Mouse (Mus musculus) layer of hippocampus, postnatal 25 days (tissue): ENCODE measurements at regions not wholly inside any gene's neighbourhood (a gene's known extent, or its start where the extent isn't known, plus 50 kb on each side); places are given as distances from the start of the nearest gene placed in this dataset.
"Not testable (repeated sequence)": the region's sequence is repeated elsewhere in the genome, so short reads cannot be mapped to it uniquely, and the experiment has no call there.

Experiments used
- DNase-seq, 2 experiments: peaks; one replicate each; pipeline ENCODE4 v3.0.0; 2022; ENCODE audit warnings: mixed read lengths in 2 of 2, low spot score in 1 of 2; ENCODE audit errors: extremely low spot score in 1 of 2

DNA sequence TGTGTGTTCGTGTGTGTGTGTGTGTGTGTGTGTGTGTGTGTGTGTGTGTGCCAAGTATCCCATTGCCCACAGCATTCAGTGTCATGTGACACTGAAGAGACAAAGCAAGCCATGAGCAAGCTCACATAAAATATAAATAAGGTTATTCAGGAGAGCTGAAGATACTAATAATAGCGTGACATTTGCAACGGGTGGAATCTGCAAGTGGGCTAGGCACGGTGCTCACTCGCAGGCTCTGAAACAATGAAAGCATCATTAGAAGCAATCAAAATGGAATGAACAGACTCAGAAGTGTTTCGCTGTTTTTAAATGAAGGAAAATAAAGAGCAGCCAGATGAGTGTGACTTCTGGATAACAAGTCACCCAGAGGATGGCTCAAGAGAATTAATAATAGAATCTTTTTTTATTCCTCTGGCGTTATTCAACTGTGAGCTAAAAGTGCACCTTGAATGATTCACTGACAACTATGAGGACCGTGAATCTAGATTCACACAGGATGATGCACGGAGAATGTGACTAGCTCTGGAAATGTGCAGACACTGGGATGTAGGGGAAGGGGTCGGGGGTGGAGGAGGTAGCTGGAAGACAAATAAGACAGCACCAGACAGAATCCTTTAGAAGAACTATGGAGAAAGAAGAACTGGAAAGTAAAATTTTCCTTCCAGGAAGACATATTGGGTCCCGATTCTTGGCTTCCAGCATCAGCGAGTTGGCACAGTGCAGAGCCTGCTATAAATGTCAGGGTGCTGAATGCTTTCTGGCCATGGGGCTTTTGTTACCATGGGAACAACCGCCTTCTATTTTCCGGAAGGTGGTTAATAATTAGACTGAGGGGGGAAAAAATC lies 55.3 kb downstream of the Actbl2 start:
- DNase-seq, result peak in 1 of 2 experiments; percentile 24

GRCm38 (mm10) chr13:111310693-111311045 lies 55.9 kb downstream of the Actbl2 start:
- no peak for DNase-seq

GRCm38 (mm10) chr13:111313506-111313905 lies 58.7 kb downstream of the Actbl2 start:
- not testable (repeated sequence) for DNase-seq

DNA sequence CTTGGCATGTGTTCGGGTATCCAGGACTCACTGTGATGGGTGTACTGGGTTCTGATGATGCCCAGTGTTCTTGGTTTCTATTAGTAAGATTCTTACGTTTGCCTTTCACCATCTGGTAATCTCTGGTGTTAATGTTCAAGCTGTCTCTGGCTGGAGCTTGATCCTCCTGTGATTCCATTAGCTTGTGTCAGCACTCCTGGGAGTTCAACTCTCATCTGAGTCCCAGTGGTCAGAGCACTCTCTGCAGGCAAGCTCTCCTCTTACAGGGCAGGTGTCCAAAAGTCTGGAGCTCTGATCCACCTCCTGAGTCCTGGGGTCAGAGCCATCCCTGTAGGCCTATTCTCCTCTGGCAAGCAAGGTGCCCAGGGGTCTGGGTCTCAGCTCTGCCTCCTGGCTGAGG lies 63.1 kb downstream of the Actbl2 start:
- not testable (repeated sequence) for DNase-seq

DNA sequence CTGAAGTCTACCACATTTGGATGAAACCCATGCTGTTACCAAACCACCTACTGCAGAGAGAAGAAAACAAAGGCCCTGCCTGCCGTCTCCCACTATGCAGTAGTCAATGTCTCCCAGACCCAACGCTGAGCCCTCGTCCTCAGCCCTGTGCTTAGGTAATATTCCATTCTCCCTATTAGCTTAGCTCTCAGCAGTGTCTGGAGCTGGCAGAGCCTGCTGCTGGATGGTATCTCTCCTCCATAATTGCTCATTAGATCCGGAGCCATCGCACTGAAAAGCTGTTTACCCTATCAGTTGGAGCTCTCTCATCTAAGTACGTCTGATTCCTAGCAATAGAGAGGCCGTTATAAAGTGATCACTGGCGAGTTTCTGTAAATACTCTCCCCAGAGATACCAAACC lies 68.4 kb downstream of the Actbl2 start:
- no peak for DNase-seq

GRCm38 (mm10) chr13:111326096-111326665 lies 71.4 kb downstream of the Actbl2 start:
- DNase-seq, result no peak

- no peak for DNase-seq
These were observed 78.2 kb downstream of the Actbl2 start for GRCm38 (mm10) chr13:111333035-111333434.

DNA sequence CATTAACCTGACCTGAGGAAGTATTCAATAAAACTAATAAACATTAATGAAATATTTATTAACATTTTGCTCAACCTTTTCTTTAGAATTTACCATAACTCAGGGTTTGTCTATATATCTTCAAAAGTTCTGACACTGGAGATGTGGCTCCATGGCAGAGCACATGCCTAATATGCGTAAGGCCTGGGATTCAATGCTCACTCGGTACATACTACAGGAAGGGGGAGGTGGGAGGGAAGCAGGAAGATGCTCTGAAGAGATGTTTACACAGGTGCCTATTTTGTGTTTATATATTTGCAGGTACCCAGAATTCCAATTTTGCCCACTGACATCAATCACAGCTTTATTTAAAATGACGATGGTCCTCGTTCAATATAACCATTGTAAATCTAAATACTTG lies 79.0 kb downstream of the Actbl2 start:
- no peak for DNase-seq

- DNase-seq, result no peak
These were observed 79.6 kb downstream of the Actbl2 start for GRCm38 (mm10) chr13:111334258-111335052.

DNA sequence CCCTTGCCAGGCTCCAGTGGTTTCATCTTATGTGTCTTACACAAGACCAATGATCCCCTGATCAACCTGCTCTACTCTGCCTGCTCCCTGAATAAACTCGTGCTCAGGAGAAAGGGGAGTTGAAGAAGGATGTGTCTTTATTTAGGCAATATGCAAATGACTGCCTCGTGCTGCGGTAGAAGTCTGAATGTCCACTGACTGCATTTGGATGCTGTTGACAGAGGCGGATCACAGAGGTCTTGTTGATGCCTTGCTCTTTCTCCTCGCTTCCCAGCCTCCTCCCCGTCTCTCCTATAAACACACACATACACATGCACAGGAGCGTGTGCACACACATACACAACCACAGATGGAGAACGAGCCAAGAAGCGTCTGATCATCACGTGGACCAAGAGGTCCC lies 90.2 kb downstream of the Actbl2 start:
- no peak for DNase-seq

DNA sequence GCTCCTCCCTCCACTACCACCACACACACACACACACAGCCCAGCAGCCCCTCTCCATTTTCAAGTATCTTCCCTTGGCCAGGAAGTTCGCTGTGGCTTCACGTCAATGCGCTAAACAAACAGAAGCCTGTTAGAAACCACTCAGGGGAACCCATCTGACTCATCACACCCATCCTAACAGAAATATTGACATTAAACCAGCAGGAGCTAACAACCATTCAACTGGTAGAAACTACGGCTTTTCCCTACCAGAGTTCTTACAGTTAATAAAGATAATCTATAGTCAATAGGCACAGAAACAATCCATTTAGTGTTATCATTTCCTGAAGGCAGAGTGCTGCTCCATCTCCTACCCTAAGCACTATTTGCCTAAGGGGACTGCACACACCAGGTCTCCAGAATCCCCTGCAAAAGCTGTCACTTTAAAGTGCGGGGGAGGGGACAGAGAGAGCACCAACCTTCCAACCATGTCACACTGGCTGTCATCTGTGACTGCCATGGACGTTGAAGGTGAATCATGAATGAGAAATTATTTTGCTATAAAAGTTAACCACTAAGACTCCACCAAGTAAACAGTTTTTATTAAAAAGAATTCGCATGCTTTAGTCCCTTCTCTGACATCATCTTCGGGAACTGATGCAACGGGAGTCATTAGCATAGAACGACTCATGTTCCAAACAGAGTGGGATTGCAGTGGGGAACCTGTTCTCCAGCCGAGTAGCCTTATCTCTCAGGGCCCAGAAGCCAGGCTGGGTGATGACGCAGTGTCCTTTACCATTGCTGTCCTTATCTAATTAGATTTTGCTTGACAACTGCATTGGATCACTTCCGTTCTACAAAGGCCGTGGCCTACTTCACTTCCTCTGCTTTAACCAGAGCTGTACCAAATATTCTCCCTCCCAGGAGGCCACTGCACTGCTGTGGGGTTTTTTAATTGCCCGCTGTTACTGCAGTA lies 91.0 kb downstream of the Actbl2 start:
- DNase-seq, result no peak

DNA sequence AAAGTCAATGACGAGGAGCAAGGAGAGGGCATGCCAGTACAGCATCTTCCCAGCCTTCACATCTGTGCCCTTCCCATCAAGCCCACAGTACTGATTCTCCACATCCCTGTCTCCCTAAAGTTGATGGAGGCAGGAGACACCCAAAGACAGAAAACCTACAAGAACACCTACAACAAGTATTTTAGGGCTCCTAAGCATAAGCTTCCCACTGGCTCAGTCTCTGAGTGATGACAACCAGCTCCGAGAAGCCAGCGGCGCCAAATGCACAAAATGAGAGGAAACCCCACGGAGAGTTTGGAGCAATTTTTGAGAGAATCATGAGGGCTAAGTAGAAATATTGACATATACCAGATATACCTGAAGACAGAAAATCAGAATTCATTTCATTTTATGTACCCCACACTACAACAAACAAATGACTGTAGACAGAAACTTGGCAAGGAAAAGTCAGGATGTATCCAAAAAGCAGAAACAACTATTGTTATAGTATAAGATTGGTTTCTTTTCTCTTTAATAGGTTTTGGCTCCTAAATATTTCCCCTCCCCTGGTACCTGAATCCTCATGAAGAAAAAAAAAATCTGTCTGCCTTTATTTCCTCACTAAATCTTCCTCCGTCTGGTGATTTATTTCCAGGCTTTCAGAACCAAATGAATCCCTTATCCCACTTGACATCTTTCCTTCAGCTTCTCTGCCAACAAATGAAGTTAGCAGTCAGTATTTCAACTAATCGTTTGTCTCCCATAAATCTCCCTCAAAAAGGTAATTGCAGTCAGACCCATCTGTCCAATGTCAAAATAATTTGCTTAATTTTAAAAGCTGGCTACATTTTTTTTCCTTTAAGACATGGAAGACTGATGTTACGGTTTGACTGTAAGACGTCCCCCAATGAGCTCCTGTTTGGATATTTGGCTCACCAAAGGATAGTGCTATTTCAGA lies 102.0 kb downstream of the Actbl2 start:
- no peak for DNase-seq

DNA sequence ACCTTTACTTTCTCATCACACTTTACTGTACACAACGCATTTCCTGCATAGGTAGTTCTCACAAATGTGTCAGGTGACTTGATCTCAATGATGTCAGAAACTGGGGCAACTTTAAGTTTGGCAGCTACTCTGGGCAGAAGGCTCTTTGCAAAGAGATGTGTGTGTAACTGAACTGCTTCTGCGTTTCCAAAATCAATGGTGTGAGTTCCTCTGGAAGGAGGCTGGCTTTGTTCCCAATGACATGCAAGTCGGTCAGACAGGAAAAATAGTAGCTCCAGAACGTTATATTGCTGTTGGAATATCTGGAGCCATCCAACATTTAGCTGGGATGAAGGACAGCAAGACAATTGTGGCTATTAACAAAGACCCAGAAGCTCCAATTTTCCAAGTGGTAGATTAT lies 106.6 kb downstream of the Actbl2 start:
- DNase-seq, result no peak

- DNase-seq, result no peak
These were observed 108.4 kb downstream of the Actbl2 start for GRCm38 (mm10) chr13:111363176-111363739.

DNA sequence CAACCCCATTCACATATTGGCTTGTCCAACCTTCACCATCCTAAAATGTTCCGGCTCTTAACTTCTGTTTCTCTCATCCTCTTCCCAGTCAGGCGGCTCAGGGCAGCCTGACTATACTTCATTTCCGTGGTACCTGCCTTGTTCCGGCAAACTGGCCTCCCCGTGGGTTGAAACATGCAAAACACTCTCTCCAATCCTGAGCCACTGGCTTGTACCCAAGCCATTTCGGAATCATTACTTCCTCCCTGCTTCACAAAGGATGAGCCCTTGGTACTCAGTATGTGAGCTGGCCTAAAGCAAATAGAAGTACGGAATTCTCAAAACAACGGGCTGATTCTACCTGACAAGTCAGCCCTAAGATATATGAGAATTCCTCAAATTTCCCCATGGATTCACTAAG lies 112.1 kb downstream of the Actbl2 start:
- no peak for DNase-seq

GRCm38 (mm10) chr13:111367620-111368019 lies 112.8 kb downstream of the Actbl2 start:
- DNase-seq, result no peak

DNA sequence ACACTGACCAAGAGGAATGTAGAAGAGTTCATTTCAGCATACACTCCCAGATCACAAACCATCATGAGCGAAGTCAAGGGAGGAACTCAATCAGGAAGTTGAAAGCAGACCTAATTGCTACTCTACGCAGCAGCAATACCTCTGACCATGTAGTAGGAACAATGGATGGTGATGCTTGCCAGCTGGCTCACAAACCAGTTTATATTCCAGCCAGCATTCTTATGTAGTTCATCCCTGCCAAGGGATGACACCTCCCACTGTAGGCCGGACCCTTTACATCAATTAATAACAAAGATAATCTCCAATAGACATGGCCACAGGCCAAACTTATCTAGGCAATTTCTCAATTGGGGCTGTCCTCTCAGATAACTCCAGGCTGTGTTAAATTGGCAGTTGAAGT lies 115.1 kb downstream of the Actbl2 start:
- DNase-seq, result no peak

- no peak for DNase-seq
These were observed 116.6 kb downstream of the Gpbp1 start for GRCm38 (mm10) chr13:111373281-111373680.

GRCm38 (mm10) chr13:111373801-111374200 lies 116.1 kb downstream of the Gpbp1 start:
- DNase-seq, result no peak
